Mouse (Mus musculus) heart, postnatal 0 days (tissue): Measurements from ENCODE around the gene Slc4a1. TPM values are rescaled to one million over a fixed set of nuclear protein-coding genes. Genes with fewer than 3 reads are reported as not detected.

Experiments
- ATAC-seq: fragments of 200-750 bp; cut with Nextera tagmentation; 2 replicates; pipeline ENCODE4 v1.8.0; 2017; ENCODE audit warnings: low read depth, moderate number of reproducible peaks, moderate library complexity; ENCODE audit not compliant: insufficient read depth
- DNase-seq: peaks from one replicate; pipeline ENCODE4 v3.0.0-alpha.2; 2016; ENCODE audit warnings: low spot score
- H3K27ac ChIP-seq: fragments of 300-500 bp; sonication (generic); 2 replicates; pipeline ENCODE4 v1.5.1; 2014; ENCODE audit warnings: low read depth, mild to moderate bottlenecking
- H3K27me3 ChIP-seq: fragments of 300-500 bp; sonication (generic); 2 replicates; pipeline ENCODE4 v1.6.1; 2014; ENCODE audit warnings: low read length, mixed read lengths; ENCODE audit not compliant: control insufficient read depth, insufficient read depth
- H3K36me3 ChIP-seq: fragments of 300-500 bp; sonication (generic); replicated peaks from 2 replicates; pipeline ENCODE4 v1.6.1; 2014; ENCODE audit warnings: low read length, mixed read lengths; ENCODE audit not compliant: control insufficient read depth, insufficient read depth
- H3K4me1 ChIP-seq: fragments of 300-500 bp; sonication (generic); 2 replicates; pipeline ENCODE4 v1.6.1; 2014; ENCODE audit warnings: antibody characterized with exemption; ENCODE audit not compliant: control insufficient read depth, insufficient read depth
- H3K4me2 ChIP-seq: fragments of 300-500 bp; sonication (generic); 2 replicates; pipeline ENCODE4 v1.6.1; 2014; ENCODE audit warnings: low read depth, mild to moderate bottlenecking, low read length, moderate library complexity
- H3K4me3 ChIP-seq: fragments of 300-500 bp; sonication (generic); 2 replicates; pipeline ENCODE4 v1.5.1; 2014; ENCODE audit warnings: low read depth, low read length
- H3K9ac ChIP-seq: fragments of 300-500 bp; sonication (generic); replicated peaks from 2 replicates; pipeline ENCODE4 v1.6.1; 2014; ENCODE audit warnings: low read depth, low read length, mixed read lengths
- H3K9me3 ChIP-seq: fragments of 300-500 bp; sonication (generic); replicated peaks from 2 replicates; pipeline ENCODE4 v1.6.1; 2016; ENCODE audit warnings: low read length; ENCODE audit not compliant: control insufficient read depth
- CTCF ChIP-seq: IDR thresholded peaks from 2 replicates; pipeline ENCODE4 v1.5.1; 2016; ENCODE audit warnings: antibody characterized with exemption, control low read depth, low read depth
- EP300 ChIP-seq: IDR thresholded peaks from 2 replicates; pipeline ENCODE4 v1.6.1; 2016; ENCODE audit warnings: antibody characterized with exemption, low read depth
- WGBS: fragments of 180-500 bp; shearing (Covaris S2); extraction: QIAGEN DNeasy Blood & Tissue Kit; methylation state at CpG from one replicate; pipeline ENCODE4 v1.1.7; 2014; 5-methylcytosine and 5-hydroxymethylcytosine counted together
- polyA plus RNA-seq: library from polyadenylated mRNA; unstranded; fragments of >200 nt; fragmentation: Nextera tagmentation; extraction: Ambion mirVana; gene quantifications from 2 replicates; pipeline ENCODE4 v1.2.1, GENCODE M21; 2015
- total RNA-seq: library from RNA; depleted of rRNA; stranded (reverse); fragments of >200 nt; gene quantifications from 2 replicates; pipeline ENCODE4 v1.2.3, GENCODE M21; 2014; ENCODE audit warnings: low replicate concordance

Gene Slc4a1
- total and polyA plus RNA-seq, 2 experiments from 2014 or later: 3.1 to 7.5 TPM

DNA sequence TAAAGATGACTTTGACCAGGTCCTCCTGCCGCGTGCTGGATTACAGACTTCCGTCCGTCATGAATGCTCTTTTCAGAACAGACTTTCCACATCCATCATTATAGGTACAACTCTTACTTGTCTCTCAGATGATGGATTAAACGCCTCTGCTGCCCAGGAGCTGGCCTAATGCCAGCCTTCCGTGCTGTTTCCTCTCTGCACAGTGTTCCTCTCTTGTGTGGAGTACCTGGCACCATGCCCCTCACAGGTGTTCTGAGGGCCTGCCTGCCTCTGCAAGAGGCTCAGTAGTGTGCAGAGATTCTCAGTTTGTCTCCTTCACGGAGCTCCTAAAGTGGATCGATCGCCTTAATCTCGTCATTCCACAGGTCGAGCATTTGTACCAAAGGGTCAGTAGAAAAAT lies 26.8 kb downstream of the Slc4a1 start:
- Histone ChIP-seq H3K4me2 (no peak overlapping the region), H3K9me3 (no peaks in the 10 kb centered on the region), H3K4me1 (peaks cover 22% of the 10 kb centered on the region), H3K4me3 (no peak overlapping the region), H3K9ac (no peak overlapping the region), H3K27me3 (no peaks in the 10 kb centered on the region), H3K36me3 (no peaks in the 10 kb centered on the region), H3K27ac (peak overlapping the region; percentile 46; the same call in 1 of the 2 replicates)
- no peak for DNase-seq
- ATAC-seq: no peak
- 64% methylated on average over 11 of the region's 11 CpGs for WGBS
- TF ChIP-seq EP300: no peak
- no peak for TF ChIP-seq CTCF

DNA sequence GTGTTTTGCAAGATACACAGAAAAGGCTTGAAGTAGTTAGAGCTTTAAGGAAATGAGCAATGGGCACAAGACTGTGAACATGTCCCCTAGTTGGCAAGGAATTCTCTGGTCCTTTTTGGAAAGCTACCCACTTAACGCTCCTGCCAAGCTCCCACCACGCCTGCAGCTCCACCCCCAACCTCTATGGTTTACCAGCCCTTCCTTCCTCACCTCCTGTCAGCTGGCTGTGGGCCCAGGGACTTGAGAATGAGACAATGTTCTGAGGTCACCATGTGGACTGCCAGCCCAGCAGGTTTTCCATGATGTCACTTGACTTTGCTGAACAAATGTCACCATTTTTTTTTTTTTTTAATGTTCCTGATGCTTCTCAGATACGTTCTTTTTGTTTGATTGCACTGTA lies 27.4 kb downstream of the Slc4a1 start:
- 8% methylated on average over 3 of the region's 3 CpGs for WGBS
- DNase-seq: peak; percentile 92
- Histone ChIP-seq H3K4me3 (no peak overlapping the region), H3K4me2 (no peak overlapping the region), H3K36me3 (no peaks in the 10 kb centered on the region), H3K27ac (no peak overlapping the region; the same call in 1 of the 2 replicates), H3K27me3 (no peaks in the 10 kb centered on the region), H3K9ac (no peak overlapping the region), H3K4me1 (peaks cover 22% of the 10 kb centered on the region), H3K9me3 (no peaks in the 10 kb centered on the region)
- TF ChIP-seq CTCF: no peak
- peak; percentile 52; the same call in 1 of the 2 replicates for TF ChIP-seq EP300
- peak; percentile 89 for ATAC-seq

DNA sequence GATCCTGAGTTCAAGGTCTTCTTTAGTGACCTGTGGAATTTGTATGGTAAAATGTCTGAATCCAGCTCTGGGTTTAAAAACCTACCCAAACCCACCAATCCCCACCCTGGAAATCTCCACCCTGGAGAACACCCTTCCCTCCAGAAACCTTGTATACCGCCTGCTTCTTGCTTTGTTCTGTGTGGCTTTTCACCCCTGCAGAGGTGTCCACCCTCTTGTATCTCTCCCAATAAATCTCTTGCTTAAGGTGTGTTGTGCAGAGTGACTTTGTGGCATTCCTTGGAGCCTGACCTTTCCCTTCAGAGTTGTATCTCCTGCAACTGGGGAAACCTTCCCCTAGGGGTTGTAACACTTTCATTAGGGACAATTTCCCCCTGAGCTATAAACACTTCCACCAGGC lies 28.1 kb downstream of the Slc4a1 start:
- no peaks in the 10 kb centered on the region for H3K9me3 ChIP-seq
- WGBS: 72% methylated on average over 1 of the region's 1 CpGs
- H3K27me3 ChIP-seq: no peaks in the 10 kb centered on the region
- H3K4me3 ChIP-seq: no peak overlapping the region
- H3K27ac ChIP-seq: no peak overlapping the region
- no peak for ATAC-seq
- H3K36me3 ChIP-seq: no peaks in the 10 kb centered on the region
- no peak for DNase-seq
- H3K4me1 ChIP-seq: peaks cover 22% of the 10 kb centered on the region
- H3K9ac ChIP-seq: no peak overlapping the region
- H3K4me2 ChIP-seq: no peak overlapping the region
- no peak for TF ChIP-seq EP300
- TF ChIP-seq CTCF: no peak

DNA sequence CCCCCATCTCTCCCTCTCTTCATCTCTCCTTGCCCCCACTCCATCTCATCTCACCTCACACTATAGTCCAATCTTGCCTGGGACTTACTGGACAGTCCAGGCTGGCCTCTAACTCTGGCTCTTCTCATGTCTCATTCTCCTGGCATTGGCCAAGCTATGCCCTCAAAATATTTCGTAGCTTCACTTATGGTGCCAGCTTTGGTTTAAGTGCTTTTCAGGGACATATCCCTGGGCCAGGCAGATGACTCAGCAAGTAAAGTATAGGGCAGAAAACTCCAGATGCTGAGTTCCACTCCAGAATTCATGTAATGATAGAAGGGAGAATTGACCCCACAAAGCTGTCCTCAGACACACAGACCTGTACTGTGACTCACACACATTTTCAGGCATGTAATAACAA lies 29.8 kb downstream of the Slc4a1 start:
- H3K4me3 ChIP-seq: no peak overlapping the region
- 58% methylated on average over 1 of the region's 1 CpGs for WGBS
- no peak for ATAC-seq

DNA sequence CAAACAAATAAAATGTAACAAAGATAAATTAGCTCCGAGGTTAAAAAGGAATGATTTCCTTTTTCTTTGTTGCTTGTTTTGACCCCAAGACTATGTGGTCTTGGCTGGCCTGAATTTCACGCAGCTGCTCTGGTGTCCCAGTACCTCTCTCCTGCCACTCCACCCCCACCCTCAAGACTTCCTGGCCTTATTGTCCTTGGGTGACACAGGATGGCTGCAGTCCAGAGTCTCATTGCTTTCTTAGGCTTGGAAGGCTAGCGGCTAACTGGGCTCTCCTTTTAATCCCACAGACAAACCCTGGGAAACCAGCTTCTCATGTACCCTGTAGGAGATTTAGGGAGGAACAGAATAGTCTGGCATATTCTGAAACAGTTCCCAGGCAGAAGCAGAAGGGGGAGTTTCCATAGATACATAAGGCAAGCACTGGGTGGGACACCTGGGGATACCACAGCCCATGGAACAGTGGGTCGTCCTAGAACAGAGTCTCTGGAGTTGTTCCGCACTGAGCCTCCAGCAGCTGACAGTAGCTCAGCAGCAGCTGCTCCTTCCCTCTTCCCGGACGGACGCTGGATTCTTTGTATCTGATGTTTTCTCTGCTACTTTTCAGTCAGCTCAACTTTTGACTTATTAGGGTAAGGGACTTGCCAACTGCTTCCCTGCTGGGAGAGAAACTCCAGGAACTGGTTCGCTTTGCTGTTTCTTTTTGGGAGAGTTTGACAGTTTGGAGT lies 30.9 kb downstream of the Slc4a1 start:
- WGBS: 22% methylated on average over 9 of the region's 9 CpGs

More for the DNA sequence above, 29.8 kb downstream of the Slc4a1 start:
- no peaks in the 10 kb centered on the region for H3K9me3 ChIP-seq
- peaks cover 22% of the 10 kb centered on the region for H3K4me1 ChIP-seq
- H3K9ac ChIP-seq: no peak overlapping the region
- DNase-seq: no peak
- no peak overlapping the region for H3K27ac ChIP-seq
- no peaks in the 10 kb centered on the region for H3K27me3 ChIP-seq
- H3K36me3 ChIP-seq: no peaks in the 10 kb centered on the region
- TF ChIP-seq CTCF (no peak), EP300 (no peak)
- H3K4me2 ChIP-seq: no peak overlapping the region

DNA sequence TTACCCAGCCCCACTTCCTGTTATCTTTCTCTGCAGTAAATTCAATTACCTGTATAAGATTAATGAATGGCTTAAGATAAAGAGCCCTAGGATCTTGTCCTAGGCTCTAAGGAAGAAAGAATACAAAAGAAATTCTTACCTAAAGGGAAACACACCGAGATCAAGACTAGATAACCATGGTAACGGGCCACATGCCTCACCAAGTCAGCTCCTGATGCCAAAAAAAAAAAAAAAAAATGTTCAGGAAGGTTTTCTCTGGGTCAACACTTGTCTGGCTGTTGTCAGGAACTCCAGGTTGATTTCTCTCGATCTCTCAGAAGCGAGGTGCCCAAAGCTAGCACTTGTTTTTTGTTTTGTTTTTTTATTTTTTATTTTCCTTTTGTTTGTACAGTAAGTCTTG lies 32.0 kb downstream of the Slc4a1 start:
- Histone ChIP-seq H3K36me3 (no peaks in the 10 kb centered on the region), H3K4me3 (no peak overlapping the region), H3K27me3 (no peaks in the 10 kb centered on the region), H3K9me3 (no peaks in the 10 kb centered on the region), H3K27ac (no peak overlapping the region), H3K4me1 (peaks cover 18% of the 10 kb centered on the region), H3K4me2 (no peak overlapping the region), H3K9ac (no peak overlapping the region)
- no peak for TF ChIP-seq CTCF
- 67% methylated on average over 4 of the region's 4 CpGs for WGBS
- ATAC-seq (no peak), DNase-seq (no peak)

More for the DNA sequence above, 30.9 kb downstream of the Slc4a1 start:
- Histone ChIP-seq H3K27me3 (no peaks in the 10 kb centered on the region), H3K4me1 (peaks cover 22% of the 10 kb centered on the region), H3K4me3 (no peak overlapping the region), H3K9ac (no peak overlapping the region), H3K9me3 (no peaks in the 10 kb centered on the region), H3K36me3 (no peaks in the 10 kb centered on the region), H3K27ac (peak overlapping the region; percentile 59), H3K4me2 (no peak overlapping the region)
- TF ChIP-seq EP300 (no peak), CTCF (no peak)
- ATAC-seq (peak; percentile 57; the same call in 1 of the 2 replicates), DNase-seq (peak; percentile 48)
